Mouse (Mus musculus): Measurements from ENCODE around the gene Chchd6. TPM values are rescaled to one million over a fixed set of nuclear protein-coding genes. Genes with fewer than 3 reads are reported as not detected.
A peak's percentile ranks its signal among the peaks of the same experiment; 100 is the strongest.

Chchd6 gene
- polyA plus RNA-seq, 1 experiment from 2014 or later: 191 TPM

DNA sequence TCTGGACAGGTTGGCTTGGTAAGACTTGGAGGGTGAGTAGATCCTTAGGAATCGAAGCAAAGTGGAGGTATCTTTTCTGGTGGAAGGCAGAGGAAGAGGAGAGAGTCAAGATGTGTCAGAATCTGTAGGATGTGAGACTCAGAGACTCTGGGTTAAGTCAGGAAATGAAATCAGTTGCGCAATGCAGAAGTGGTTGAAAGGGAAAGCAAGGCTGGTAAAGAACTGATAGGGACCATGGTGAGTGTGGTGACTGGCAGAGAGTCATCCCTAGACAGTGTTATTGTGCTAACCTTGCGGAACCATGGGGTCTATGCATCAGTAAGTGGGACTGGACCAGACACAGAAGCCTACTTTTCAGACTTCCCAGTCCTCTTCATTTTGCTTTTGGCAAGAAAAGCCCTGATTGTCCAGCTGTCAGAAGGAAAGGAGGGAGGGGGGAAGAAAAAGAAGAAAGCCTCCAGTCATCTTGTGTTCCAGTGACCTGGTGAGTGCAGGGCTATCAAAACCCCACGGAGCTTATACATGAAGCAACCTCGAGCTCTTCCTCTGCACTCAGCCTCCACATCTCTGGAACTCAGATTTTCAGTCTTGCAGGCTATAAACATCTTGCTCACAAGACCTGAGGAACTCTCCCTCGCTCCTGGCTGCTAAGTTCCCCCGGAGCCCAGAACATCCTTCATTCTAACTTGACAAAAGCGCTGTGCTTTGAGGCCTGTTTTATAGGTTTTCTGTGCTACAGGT is 32.8 kb upstream of the Chchd6 start:
- ATAC-seq: no peak
- peaks cover 2% of the 10 kb centered on the region; the same call in 1 of the 2 replicates for H3K4me1 ChIP-seq (ENCODE audit: control insufficient read depth, insufficient read depth, low read length)

GRCm38 (mm10) chr6:89622647-89623046 is 27.2 kb upstream of the Chchd6 start:
- WGBS: 87% methylated on average over 3 of the region's 3 CpGs
- H3K36me3 ChIP-seq (ENCODE audit: control insufficient read depth, insufficient read depth, low read length): no peaks in the 10 kb centered on the region

More for the DNA sequence above, 32.8 kb upstream of the Chchd6 start:
- no peaks in the 10 kb centered on the region for H3K9me3 ChIP-seq (replicated peaks; ENCODE audit: control insufficient read depth, low read length, poor library complexity, severe bottlenecking)
- H3K4me3 ChIP-seq (ENCODE audit: low read depth, low read length): no peak overlapping the region
- H3K36me3 ChIP-seq (ENCODE audit: control insufficient read depth, insufficient read depth, low read length): no peaks in the 10 kb centered on the region
- H3K27ac ChIP-seq (ENCODE audit: low read length): no peak overlapping the region
- H3K9ac ChIP-seq (ENCODE audit: low read depth, low read length): no peak overlapping the region
- H3K27me3 ChIP-seq (ENCODE audit: control insufficient read depth, insufficient read depth, low read depth, low read length): peaks cover 2% of the 10 kb centered on the region; the same call in 1 of the 2 replicates
- H3K4me2 ChIP-seq (ENCODE audit: low read length): no peak overlapping the region
- 63% methylated on average over 8 of the region's 8 CpGs for WGBS

DNA sequence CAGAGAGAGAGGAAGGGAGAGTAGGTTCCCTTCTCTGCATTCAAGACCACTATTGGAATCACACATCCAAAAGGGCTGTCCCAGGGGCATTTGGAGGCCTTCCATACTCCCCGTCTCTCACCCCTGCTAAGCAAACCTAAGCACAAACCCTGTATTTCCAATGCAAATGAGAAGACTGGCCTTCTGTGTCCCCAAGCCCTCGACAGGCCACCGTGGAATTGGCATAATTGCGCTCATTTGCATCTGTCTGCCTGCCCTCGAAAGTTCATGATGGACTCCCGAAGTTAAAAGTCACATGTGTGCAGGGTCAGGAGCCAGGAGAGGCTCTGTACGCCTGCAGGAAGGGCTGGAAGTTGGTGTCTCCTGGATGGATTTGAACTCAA is 19.9 kb upstream of the Chchd6 start:
- Histone ChIP-seq H3K9ac (ENCODE audit: low read depth, low read length) (no peak overlapping the region), H3K4me3 (ENCODE audit: low read depth, low read length) (no peak overlapping the region), H3K27me3 (ENCODE audit: control insufficient read depth, insufficient read depth, low read depth, low read length) (no peaks in the 10 kb centered on the region), H3K36me3 (ENCODE audit: control insufficient read depth, insufficient read depth, low read length) (no peaks in the 10 kb centered on the region), H3K27ac (ENCODE audit: low read length) (no peak overlapping the region), H3K4me2 (ENCODE audit: low read length) (no peak overlapping the region), H3K4me1 (ENCODE audit: control insufficient read depth, insufficient read depth, low read length) (peaks cover 21% of the 10 kb centered on the region), H3K9me3 (replicated peaks; ENCODE audit: control insufficient read depth, low read length, poor library complexity, severe bottlenecking) (no peaks in the 10 kb centered on the region)
- no peak for ATAC-seq
- 23% methylated on average over 7 of the region's 7 CpGs for WGBS

More at GRCm38 (mm10) chr6:89622647-89623046, 27.2 kb upstream of the Chchd6 start:
- Histone ChIP-seq H3K27me3 (ENCODE audit: control insufficient read depth, insufficient read depth, low read depth, low read length) (no peaks in the 10 kb centered on the region), H3K9me3 (replicated peaks; ENCODE audit: control insufficient read depth, low read length, poor library complexity, severe bottlenecking) (no peaks in the 10 kb centered on the region; the same call in 1 of the 2 replicates), H3K27ac (ENCODE audit: low read length) (no peak overlapping the region), H3K4me2 (ENCODE audit: low read length) (no peak overlapping the region), H3K9ac (ENCODE audit: low read depth, low read length) (no peak overlapping the region), H3K4me1 (ENCODE audit: control insufficient read depth, insufficient read depth, low read length) (no peaks in the 10 kb centered on the region), H3K4me3 (ENCODE audit: low read depth, low read length) (no peak overlapping the region)
- no peak for ATAC-seq

DNA sequence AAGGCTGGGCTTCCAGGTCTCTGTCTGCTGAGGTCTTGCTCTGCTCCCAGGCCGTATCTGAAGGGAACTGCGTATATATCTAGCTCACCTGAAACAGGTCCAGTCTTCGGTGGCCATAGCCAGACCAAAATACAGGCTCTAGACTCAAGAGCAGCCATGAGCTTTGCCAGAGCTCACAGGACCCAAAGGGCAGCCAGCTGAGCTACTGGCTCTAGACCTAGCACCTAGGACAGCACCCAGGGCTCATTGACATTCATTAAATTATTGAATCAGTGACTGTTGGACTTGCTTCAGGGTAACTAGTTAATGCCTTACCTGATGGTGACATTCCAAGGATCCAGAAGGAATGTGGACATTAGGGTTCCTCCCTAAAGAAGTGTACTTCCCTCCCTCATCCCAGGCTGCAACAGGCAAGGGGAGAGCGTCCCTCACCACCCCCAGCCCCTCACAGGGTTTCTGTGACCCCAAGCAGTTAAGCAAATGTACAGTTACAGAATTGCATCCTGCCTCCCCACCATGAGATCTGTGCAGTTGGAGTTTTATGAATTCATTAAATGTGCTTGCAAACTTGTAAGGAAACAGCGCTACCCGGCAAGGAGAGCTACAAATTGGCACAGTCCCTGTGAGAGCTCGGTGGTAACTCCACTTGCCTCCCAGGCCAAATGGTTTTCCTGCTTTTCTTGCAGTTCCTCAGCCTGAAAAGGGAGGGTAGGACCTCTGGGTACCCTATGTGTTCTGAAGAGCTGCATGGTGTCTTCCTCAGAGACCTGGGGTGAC is 19.3 kb upstream of the Chchd6 start:
- Histone ChIP-seq H3K9me3 (replicated peaks; ENCODE audit: control insufficient read depth, low read length, poor library complexity, severe bottlenecking) (no peaks in the 10 kb centered on the region), H3K4me1 (ENCODE audit: control insufficient read depth, insufficient read depth, low read length) (peaks cover 21% of the 10 kb centered on the region), H3K4me2 (ENCODE audit: low read length) (no peak overlapping the region), H3K27ac (ENCODE audit: low read length) (peak overlapping the region; percentile 90), H3K4me3 (ENCODE audit: low read depth, low read length) (no peak overlapping the region), H3K9ac (ENCODE audit: low read depth, low read length) (peak overlapping the region; percentile 61; the same call in 1 of the 2 replicates), H3K36me3 (ENCODE audit: control insufficient read depth, insufficient read depth, low read length) (no peaks in the 10 kb centered on the region), H3K27me3 (ENCODE audit: control insufficient read depth, insufficient read depth, low read depth, low read length) (no peaks in the 10 kb centered on the region)
- ATAC-seq: no peak
- WGBS: 66% methylated on average over 7 of the region's 7 CpGs

GRCm38 (mm10) chr6:89614107-89614471 is 18.6 kb upstream of the Chchd6 start:
- 12% methylated on average over 2 of the region's 2 CpGs for WGBS
- Histone ChIP-seq H3K27me3 (ENCODE audit: control insufficient read depth, insufficient read depth, low read depth, low read length) (no peaks in the 10 kb centered on the region), H3K9ac (ENCODE audit: low read depth, low read length) (peak overlapping the region; percentile 61), H3K4me2 (ENCODE audit: low read length) (no peak overlapping the region), H3K27ac (ENCODE audit: low read length) (peak overlapping the region; percentile 90), H3K36me3 (ENCODE audit: control insufficient read depth, insufficient read depth, low read length) (no peaks in the 10 kb centered on the region), H3K9me3 (replicated peaks; ENCODE audit: control insufficient read depth, low read length, poor library complexity, severe bottlenecking) (no peaks in the 10 kb centered on the region), H3K4me1 (ENCODE audit: control insufficient read depth, insufficient read depth, low read length) (peaks cover 21% of the 10 kb centered on the region), H3K4me3 (ENCODE audit: low read depth, low read length) (no peak overlapping the region)
- ATAC-seq: peak; percentile 43

- ATAC-seq: peak; percentile 93
- Histone ChIP-seq H3K27me3 (ENCODE audit: control insufficient read depth, insufficient read depth, low read depth, low read length) (no peaks in the 10 kb centered on the region), H3K9ac (ENCODE audit: low read depth, low read length) (peak overlapping the region; percentile 61), H3K36me3 (ENCODE audit: control insufficient read depth, insufficient read depth, low read length) (no peaks in the 10 kb centered on the region), H3K4me3 (ENCODE audit: low read depth, low read length) (no peak overlapping the region), H3K4me1 (ENCODE audit: control insufficient read depth, insufficient read depth, low read length) (peaks cover 21% of the 10 kb centered on the region), H3K9me3 (replicated peaks; ENCODE audit: control insufficient read depth, low read length, poor library complexity, severe bottlenecking) (no peaks in the 10 kb centered on the region), H3K27ac (ENCODE audit: low read length) (peak overlapping the region; percentile 90), H3K4me2 (ENCODE audit: low read length) (no peak overlapping the region)
- WGBS: 20% methylated on average over 15 of the region's 15 CpGs
Observed at GRCm38 (mm10) chr6:89613336-89614106, 18.1 kb upstream of the Chchd6 start.

DNA sequence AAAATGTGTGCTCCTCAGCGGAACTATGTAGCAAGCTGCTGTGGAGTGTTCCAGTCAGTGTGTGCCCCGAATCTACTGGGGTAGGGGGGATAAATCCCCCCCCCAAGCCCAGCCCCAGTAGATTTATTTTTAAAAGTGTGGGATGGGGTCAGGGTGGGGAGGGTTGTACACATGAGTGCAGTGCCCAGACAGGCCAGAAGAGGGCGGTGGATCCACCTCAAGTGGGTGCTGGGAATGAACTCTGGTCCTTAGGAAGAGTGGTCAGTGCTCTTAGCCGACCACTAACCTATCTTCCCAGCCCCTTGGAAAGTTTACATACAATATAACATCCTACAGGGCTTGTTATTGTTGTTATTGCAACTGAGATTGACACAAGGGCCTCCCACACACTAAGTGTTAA is 12.5 kb upstream of the Chchd6 start:
- WGBS: 54% methylated on average over 4 of the region's 4 CpGs
- ATAC-seq: no peak
- H3K36me3 ChIP-seq (ENCODE audit: control insufficient read depth, insufficient read depth, low read length): no peaks in the 10 kb centered on the region
- no peaks in the 10 kb centered on the region for H3K27me3 ChIP-seq (ENCODE audit: control insufficient read depth, insufficient read depth, low read depth, low read length)
- no peak overlapping the region for H3K4me2 ChIP-seq (ENCODE audit: low read length)
- H3K4me1 ChIP-seq (ENCODE audit: control insufficient read depth, insufficient read depth, low read length): peaks cover under 1% of the 10 kb centered on the region
- no peak overlapping the region for H3K4me3 ChIP-seq (ENCODE audit: low read depth, low read length)
- H3K9ac ChIP-seq (ENCODE audit: low read depth, low read length): no peak overlapping the region
- H3K27ac ChIP-seq (ENCODE audit: low read length): no peak overlapping the region
- no peaks in the 10 kb centered on the region for H3K9me3 ChIP-seq (replicated peaks; ENCODE audit: control insufficient read depth, low read length, poor library complexity, severe bottlenecking)

- 60% methylated on average over 3 of the region's 3 CpGs for WGBS
- Histone ChIP-seq H3K4me1 (ENCODE audit: control insufficient read depth, insufficient read depth, low read length) (no peaks in the 10 kb centered on the region), H3K9me3 (replicated peaks; ENCODE audit: control insufficient read depth, low read length, poor library complexity, severe bottlenecking) (no peaks in the 10 kb centered on the region), H3K9ac (ENCODE audit: low read depth, low read length) (no peak overlapping the region), H3K4me2 (ENCODE audit: low read length) (no peak overlapping the region), H3K36me3 (ENCODE audit: control insufficient read depth, insufficient read depth, low read length) (no peaks in the 10 kb centered on the region), H3K4me3 (ENCODE audit: low read depth, low read length) (no peak overlapping the region), H3K27me3 (ENCODE audit: control insufficient read depth, insufficient read depth, low read depth, low read length) (no peaks in the 10 kb centered on the region), H3K27ac (ENCODE audit: low read length) (no peak overlapping the region)
- ATAC-seq: no peak
Observed at GRCm38 (mm10) chr6:89606096-89606495, 10.6 kb upstream of the Chchd6 start.

Data from midbrain, embryonic 16.5 days (tissue).